Mouse (Mus musculus): Measurements from ENCODE around the gene Galnt5. TPM values are rescaled to one million over a fixed set of nuclear protein-coding genes. Genes with fewer than 3 reads are reported as not detected.

The Galnt5 gene
- total RNA-seq (2021) = 1 to 10 TPM in 1 of 2 experiments, under 1 TPM in 1; 0.89 to 1.0 TPM
- long read RNA-seq, experiment 1, partial matches to known transcripts = 0 of 1 reads
- long read RNA-seq, experiment 1, other reads (novel, unspliced or antisense) = 1 of 1 reads
- long read RNA-seq, experiment 2, partial matches to known transcripts = 0 of 1 reads
- long read RNA-seq, experiment 2, other reads (novel, unspliced or antisense) = 1 of 1 reads

DNA sequence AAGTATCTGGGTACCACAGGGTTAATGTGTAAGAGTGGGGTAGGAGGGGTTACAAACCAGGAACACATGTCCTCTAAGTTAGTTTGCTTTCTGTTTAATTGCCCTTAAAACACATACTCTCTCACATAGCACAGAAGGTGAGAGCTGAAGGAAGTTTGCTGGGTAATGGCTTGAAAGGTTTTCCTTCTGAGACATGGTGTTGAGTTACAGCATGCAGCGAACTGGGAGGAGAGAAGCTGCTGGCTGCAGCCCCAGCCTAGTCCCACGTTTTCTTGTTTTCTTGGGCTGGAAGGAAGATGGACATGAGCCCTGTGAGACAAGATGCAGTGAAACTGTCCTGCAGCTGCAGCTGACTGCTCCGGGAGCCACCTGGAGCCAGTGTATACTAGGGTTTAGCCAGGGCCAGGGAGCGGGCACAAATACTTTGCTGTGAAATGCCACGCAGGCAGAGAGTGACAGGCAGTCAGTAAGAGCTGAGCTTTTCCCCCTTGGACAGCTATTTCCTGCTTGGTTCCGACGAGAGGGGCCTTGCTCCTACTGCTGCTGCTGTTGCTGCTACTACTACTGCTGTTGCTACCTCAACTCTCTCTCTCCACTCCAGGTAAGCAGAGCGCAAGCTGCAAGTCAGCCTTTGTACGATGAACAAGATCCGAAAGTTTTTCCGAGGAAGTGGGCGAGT lies at the start of gene Galnt5:
Gene Galnt5 (plus strand): TSS at position 133 of the 679 bp plus-strand sequence.
- intact Hi-C loops (cut with DNase I) = no loop called here
- peak; percentile 4 to 22 for DNase-seq

DNA sequence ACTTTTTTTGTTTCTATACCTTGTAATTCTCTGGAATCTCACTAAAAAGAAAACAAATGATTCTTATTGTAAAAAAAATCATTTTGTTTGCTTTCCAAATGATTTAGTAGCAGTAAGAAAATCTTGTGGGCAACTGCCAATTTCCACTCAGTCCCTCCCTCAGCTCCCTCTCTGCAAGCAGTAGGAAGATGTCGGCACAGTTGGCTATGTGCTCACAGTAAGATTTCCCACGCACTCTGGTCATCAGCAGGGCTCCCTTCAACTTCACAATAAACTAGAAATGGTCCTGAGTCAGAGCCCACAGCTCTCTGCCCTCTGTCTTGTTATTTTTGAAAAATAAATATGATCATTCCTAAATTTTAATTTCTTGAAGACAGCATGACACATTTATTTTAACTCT lies 46.1 kb upstream of the Galnt5 start:
- intact Hi-C loops (cut with DNase I) = no loop called here
- DNase-seq = no peak

DNA sequence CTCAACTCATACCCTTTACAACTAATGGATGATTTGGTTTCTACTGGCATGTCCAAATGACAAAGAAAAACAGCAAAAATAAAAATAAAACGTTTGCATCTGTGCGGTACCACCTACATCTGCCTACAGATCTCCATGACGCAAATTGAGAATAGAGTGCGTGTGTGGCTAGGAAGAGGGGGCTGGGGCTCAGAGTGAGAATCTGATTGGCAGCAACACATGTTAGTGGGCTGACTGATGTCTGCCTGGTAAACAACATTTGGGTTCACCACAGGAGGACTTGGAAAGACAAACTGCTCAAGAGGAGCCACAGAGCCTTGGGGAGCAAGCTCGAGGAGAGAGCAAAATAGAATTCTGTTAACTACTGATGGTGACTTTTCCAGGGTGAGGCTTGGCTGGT lies 36.9 kb upstream of the Galnt5 start:
- no peak for DNase-seq
- intact Hi-C loops (cut with DNase I) = no loop called here

DNA sequence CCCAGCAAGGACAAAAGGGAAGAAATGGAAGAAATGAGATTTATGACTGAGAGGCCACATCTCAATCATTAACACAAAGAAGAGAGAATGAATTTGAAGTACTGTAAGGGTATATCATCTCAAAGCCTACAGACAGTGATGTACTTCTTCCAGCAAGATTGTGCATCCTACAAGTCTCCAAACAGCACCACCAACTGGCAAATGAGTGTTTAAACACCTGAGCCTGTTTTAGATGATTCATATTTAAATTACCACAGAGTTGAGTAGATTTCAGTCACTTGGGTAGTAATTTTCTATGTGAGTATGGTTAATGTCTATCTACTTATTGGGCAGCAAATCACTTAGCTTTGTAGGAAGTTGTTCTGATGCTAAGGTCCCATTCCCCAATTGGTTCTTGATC lies 15.4 kb upstream of the Galnt5 start:
- intact Hi-C loops (cut with DNase I) = no loop called here
- no peak for DNase-seq

DNA sequence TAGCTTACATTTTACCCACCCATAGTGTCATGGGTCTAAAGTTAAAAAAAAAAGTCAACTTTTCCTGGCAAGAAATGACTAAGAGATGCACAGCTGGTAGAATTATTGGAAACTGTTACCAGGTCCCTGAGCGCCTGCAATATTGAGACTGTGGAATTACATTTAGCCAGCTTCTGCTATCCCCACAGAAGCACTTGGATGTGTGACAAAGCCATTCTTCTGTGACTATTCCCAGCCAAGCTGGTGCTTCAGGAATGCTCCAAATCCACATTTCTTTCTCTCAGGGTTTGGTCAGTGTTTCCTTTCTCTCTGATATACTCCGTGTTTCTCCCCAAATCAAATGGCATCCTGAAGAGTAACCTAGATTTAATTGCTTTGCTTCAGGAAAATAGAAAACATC lies 6.6 kb upstream of the Galnt5 start:
- intact Hi-C loops (cut with DNase I) = no loop called here
- DNase-seq = no peak

DNA sequence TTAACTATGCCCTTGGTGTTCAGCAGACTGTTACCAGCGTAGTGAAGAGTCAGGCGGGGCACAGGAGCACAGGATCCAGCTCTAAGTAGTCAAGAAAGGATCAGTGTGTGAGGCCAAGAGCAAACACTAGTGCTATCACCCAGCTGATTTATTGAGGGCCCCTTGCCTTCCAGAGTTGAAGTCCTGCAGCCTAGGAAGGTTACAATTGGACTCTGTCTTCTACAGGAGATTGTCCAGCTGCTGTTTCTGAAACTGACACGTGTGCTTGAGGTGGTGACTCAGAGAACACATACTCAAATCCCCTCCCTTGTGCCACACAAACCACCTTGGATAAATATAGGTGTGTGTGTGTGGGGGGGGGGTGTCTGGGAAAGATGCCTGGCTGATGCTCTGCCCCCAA lies 3.8 kb downstream of the Galnt5 start:
- intact Hi-C loops (cut with DNase I) = no loop called here

DNA sequence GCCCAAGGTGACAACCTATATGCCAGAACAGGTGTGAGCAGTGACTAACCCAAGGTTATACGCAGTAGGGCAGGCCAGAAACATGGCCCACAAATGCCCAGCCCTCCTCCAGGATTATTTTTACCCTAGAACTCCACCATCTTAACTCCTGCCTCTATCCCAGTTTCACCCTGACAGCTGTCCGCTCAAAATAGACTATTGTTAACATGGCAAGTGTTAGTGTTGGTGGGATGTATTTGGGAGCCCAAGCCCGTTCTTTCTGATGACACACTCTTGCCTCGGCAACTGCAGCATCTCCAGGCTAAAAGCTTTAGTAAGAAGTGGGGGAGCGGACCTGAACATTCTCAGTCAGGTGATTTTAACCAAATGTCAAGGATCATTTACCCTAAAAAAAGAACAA lies 9.4 kb downstream of the Galnt5 start:
- intact Hi-C loops (cut with DNase I) = no loop called here
- no peak for DNase-seq

More for the DNA sequence above, 3.8 kb downstream of the Galnt5 start:
- no peak for DNase-seq

DNA sequence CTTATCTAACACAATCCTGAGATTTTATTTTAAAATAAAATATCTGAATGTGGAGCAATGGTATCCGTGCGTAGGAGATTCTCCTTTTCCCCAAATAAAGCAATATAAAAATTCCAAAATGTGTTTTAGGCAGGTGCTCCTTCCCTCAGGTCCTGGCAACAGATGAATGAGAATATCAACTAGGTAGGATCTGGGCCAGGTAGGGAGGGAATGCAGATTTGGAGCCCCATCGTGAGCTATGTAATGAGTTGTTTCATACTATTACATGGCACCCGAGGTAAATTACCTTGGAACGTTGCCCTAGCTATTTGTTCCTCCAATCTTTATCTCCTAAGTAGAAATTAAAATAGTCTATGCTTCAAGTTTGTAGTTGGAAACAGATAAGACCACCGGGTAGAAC lies 25.9 kb downstream of the Galnt5 start:
- DNase-seq = no peak
- intact Hi-C loops (cut with DNase I) = no loop called here

DNA sequence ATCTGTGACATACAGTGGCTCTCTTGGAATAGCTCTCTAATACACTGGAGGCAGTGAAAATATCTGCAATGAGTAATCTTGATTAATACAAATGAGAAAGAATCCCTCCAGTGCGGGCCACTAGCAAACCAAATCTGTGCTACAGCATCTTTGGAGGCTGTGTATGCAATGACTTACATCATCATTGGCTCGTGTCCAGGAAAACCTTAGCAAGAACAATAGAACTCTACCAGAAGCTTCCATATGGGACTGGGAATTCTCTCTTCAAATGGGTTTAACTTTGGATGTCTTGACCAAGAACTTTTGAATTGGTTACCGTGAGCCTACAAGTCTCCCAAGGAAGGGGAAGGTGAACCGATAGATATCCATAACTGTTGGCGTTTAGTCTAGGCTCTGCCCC lies 29.1 kb downstream of the Galnt5 start:
- intact Hi-C loops (cut with DNase I) = no loop called here

DNA sequence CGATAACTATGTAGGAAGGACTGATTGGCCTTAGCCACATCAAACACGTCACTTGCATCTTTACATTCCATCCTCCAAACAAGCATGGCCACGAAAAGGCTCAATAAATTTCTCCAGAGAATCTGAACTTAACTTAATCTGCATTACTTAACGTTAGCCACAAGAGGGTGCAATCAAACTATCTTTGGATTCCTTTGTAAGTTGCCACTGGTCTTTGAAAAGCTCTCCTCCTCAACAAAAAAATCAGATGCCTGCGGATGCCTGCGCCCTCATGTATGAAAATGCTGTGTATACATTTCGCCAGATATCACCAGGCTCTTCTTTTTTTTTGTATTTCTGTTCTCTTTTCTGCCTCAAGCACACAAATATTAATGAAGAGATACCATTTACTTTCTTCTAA lies 31.7 kb downstream of the Galnt5 start:
- DNase-seq = no peak
- intact Hi-C loops (cut with DNase I) = no loop called here

More for the DNA sequence above, 29.1 kb downstream of the Galnt5 start:
- no peak for DNase-seq

DNA sequence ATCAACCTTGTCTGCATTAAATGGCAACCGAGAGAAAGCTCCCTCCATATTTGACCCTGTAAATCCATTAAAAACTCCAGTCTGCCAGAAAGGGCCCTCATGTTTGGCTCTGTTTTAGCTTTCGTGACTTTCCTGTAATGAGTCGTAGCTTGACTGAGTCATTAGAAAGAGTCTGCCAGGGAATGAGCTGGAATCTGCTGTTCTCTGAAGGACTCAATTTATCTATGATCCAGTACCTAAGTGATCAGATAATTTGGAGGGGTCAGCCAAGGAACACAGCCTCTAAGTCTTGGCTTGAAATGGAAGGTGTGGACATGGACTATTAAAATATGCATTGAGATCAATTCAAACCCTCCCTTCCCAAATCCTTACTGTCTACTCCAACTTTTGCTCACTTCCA lies 33.7 kb downstream of the Galnt5 start:
- no peak for DNase-seq
- intact Hi-C loops (cut with DNase I) = no loop called here

DNA sequence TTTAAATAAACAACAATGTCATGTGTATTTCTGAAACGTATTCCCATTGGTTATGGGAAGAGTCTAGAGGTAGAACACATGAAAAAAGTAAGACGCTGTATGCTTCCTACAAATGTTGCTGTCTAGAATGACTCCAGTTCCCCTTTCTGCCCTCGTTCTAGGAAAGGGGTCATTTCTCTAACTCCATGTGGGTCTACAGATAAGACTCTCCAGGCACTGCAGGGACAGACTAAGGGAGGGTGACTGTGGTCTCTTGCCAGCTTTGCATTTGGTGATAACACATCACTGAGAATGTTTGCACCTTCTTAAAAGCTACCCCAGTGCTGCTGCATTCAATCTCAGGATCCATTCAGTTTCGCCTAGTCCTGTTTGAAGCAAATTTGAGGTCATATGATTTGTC lies 38.0 kb downstream of the Galnt5 start:
- intact Hi-C loops (cut with DNase I) = no loop called here
- DNase-seq = no peak

DNA sequence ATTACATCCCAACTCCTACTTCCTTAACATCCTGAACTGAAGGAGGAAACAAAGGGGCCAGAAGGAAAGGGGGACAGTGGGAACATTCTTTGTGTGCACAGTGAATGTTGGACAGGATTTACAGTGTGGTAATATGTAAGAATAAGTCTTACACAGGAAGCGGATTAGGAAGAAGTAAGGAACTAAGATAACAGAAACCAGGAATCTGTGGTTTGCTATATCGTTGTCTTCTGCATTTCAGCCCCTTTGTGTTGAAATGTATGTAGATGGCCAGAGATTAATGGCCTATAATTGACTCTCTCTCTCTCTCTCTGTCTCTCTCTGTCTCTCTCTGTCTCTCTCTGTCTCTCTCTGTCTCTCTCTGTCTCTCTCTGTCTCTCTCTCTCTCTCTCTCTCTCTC lies 39.2 kb downstream of the Galnt5 start:
- no peak for DNase-seq
- intact Hi-C loops (cut with DNase I) = no loop called here

DNA sequence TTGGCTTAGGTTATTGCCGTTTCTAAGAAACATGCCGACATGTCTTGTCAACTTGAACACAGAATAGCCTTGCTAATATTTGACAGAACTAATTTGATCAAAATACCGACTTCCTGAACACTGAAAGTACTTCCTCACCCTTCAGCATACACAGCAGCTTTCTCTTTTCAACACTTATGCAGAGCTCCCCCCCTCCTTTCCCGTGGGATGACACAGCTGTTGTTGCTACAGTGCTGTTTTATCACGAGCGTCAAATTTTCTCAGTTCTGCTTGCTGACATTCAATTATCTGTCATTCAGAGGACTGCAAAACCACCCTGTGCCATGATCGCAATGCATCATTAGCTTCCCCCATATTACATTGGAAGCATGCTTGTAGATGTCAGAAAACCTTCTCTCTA lies 44.2 kb downstream of the Galnt5 start:
- intact Hi-C loops (cut with DNase I) = no loop called here
- DNase-seq = no peak

DNA sequence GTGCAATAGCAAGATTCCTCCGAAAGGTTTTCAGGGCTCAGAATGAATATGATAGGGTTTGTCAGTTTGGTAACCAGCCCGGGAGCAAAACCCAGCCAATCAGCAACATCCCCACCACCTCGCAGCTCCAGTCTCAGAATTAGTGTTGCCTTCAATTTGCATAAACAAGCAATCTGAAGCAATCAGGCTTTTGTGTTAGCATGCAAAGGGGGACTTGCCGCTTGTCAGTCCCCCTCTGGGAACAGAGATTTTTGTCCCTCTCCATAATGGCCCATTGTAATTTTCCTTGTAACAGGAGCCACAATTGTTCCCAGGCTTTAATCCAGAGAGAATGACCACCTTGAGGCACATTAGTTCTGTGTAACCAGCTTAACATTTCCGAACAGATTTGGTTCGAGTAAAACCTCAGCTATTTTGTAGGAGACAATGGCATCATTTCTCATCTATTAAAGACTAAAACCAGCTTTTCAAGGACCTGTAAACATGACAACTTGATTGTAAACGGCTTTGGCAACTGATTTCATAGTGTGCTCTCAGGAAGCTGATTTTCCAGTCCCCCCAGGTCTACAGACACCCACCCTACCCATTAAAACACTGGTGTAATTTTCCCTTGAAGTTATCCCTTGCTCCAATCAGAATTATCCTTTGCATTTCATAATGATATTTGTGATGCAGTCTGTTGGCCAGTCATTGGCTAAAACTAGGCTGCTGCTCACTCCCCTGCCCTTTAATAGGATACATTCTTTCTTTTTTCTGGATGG lies 55.3 kb downstream of the Galnt5 start, which contains the start of gene Ermn:
Gene Ermn (minus strand): TSS at position 44 of the 761 bp plus-strand sequence.
- DNase-seq = no peak
- intact Hi-C loops (cut with DNase I) = no loop called here

DNA sequence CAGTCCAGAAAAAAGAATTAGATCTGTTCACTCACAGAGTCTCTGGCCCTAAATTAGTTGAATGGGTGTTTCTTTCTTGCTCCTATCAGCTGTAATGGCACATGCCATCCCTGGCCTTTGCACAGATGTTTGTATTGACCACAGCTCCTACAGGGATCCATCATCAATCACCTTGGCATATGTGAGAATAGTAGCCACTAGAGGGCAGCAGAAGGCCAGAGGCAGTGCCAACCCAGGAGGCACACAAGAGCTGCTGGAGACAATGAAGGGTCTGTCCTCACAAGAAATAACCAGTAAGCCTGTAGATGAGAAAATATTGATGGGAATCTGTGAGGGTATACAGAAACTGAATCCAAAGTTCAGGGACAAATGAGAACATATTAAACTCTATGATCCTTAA lies 57.7 kb downstream of the Galnt5 start:
- peak in 1 of 2 experiments; percentile 14 for DNase-seq
- intact Hi-C loops (cut with DNase I) = loop anchor here (2.0 kb wide), 1 partner anchor 613 kb away; no protein-coding TSS in a partner anchor

DNA sequence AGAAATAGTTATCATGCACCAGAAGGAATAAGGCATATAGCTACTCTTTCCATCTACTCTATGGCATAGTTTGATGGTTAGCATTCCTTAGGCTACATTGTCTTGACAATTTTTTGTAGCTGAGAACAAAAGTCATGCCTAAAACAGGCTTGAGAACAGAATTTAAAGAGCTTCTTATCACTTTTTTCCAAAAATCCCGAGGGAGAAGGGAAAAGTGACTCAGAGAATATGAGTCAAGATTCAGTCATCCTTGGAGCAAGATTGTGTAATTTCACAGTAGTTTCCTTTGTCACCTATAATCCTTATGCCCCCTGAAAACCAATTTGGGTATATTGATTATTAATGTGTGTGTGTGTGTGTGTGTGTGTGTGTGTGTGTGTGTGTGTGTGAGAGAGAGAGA lies 82.2 kb downstream of the Galnt5 start:
- intact Hi-C loops (cut with DNase I) = no loop called here

DNA sequence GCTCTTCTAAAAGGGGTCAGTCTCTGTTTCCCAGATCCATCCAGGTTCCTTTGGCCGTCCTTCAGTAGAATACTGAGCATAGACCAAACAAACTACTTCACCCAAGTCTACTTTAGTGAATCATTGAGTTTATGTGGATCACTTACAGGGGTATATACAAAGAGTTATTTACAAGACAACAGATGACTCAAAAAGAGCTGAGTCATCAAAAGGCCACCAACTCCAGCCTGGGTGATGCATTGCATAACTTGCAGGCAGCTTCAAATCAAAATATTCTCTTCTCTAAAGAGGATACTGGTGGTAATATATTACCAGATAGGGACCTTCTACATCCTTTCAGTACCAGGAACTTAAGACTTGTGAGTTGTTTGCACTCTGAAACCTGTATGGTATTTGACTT lies 88.7 kb downstream of the Galnt5 start:
- intact Hi-C loops (cut with DNase I) = no loop called here
- no peak for DNase-seq

More for the DNA sequence above, 82.2 kb downstream of the Galnt5 start:
- DNase-seq = no peak

DNA sequence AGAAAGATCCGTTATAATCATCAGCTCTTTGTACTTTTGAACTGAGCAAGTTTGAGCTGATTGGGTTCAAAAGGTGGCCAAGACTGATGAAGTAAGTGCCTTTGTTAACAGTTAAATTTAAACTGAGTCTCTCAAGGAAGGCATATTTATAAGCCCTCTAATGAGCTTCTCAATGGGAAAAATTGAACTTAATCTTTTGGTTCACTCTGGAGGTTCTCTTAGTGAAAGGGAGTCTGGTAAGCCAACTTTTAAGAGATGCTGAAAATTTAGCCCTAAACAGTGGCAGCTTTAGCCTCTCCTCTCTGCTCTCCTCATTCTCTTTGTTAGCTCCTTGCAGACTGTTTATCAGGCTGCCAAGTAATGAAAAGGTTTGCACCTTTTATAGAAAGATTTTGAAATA lies 97.1 kb downstream of the Galnt5 start:
- DNase-seq = no peak
- intact Hi-C loops (cut with DNase I) = no loop called here
